Mouse (Mus musculus): ENCODE results near the gene Cdyl2. TPM values are rescaled to one million over a fixed set of nuclear protein-coding genes. Genes with fewer than 3 reads are reported as not detected.

Gene Cdyl2
- total RNA-seq, 2 experiments from 2014 or later: 3.7 to 7.8 TPM

GRCm38 (mm10) chr8:116673052-116673451, 59.7 kb downstream of the Cdyl2 start:
- no peak for ATAC-seq (ENCODE audit: poor library complexity, severe bottlenecking)

DNA sequence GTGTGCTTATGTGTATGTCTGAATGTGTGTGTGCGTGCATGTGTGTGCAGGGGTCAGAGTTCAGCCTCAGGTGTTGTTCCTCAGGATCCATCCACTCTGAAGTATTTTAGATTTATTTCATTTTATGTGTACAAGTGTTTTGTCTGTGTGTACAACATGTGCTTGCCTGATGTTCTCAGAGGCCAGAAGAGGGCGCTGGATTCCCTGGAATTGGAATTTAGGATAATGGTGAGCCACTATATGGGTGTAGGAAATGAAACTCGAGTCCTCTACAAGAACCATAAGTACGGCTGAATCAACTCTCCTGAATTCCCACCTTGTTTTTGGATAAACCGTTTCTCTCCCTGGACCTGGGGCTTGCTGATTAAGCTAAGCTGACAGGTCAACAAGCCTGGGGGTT, 61.2 kb downstream of the Cdyl2 start:
- no peak for ATAC-seq (ENCODE audit: poor library complexity, severe bottlenecking)

DNA sequence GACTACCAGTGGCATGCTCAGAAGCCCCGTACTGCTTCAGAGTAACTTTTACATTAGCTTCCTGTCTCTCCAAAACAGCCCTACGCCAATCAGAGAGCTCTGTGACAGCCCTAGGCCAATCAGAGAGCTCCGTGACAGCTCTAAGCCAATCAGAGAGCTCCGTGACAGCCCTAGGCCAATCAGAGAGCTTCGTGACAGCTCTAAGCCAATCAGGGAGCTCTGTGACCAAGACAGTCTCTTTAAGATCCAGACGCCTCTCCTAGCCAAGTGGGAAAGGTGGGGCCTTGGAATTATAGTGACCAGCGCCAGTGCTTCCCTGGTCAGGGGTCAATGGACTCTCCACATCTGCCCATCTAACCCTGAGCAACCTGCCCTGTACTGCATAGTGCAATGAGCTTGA, 62.2 kb downstream of the Cdyl2 start:
- ATAC-seq (ENCODE audit: poor library complexity, severe bottlenecking): no peak

DNA sequence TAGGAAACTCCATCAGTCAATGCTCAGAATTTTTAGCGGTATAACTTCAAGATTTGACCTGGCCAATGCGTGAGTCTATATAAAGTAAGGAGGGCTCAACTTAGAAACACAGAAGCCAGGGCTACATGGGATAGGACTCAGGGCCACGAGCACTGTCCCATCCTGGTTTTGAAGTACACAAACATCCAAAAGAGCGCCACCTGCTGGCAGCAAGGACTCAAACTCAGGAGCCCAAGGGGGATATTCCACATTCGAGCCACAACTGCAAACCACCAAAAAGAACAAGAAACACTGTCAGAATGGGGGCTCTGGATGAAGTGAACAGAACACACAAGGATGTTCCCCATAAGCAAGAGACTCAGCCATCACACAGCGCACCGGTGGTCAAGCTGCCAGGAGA, 63.8 kb downstream of the Cdyl2 start:
- ATAC-seq (ENCODE audit: poor library complexity, severe bottlenecking): no peak

- no peak for ATAC-seq (ENCODE audit: poor library complexity, severe bottlenecking)
These were observed 65.9 kb downstream of the Cdyl2 start for GRCm38 (mm10) chr8:116666781-116667325.

GRCm38 (mm10) chr8:116661521-116661920, 71.3 kb downstream of the Cdyl2 start:
- no peak for ATAC-seq (ENCODE audit: poor library complexity, severe bottlenecking)

GRCm38 (mm10) chr8:116656811-116657210, 76.0 kb downstream of the Cdyl2 start:
- no peak for ATAC-seq (ENCODE audit: poor library complexity, severe bottlenecking)

DNA sequence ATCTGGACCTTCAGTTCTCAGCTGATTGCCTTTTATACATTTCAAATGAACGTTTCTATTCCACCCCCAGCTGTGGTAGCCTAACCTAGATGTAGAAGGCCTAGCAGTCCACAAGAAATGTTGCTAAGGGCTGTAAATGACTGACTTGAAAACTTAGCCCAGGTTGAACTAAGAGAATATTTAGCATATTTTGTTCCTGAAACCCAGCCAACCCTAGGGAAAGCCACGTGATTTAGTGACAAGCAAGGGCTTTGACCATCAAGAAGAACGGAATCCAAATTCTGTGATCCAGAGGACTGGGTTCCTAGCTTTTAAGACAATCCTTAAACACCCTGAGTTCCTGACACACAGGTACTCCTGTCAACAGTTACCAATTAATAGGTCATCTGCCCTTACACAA, 77.9 kb downstream of the Cdyl2 start:
- no peak for ATAC-seq (ENCODE audit: poor library complexity, severe bottlenecking)

DNA sequence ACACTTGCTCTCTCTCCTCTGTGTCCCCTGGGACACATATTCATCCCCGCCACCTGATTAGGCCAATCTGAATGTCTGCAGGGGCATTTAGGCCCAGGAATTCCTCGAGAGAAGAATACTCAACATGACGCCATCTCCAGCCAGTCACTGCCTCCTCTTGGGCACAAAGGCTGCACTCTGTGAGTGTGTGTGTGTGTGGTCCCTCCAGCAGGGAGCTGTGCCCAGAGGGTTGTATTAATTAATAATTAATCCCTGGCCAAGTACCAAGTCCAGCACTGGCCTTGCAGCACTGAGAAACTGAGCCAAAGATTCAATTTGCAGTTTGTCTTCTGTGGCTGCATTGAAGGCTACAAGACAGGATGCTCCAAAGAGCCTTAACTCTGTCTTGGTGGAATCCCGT, 79.8 kb downstream of the Cdyl2 start:
- ATAC-seq (ENCODE audit: poor library complexity, severe bottlenecking): no peak

DNA sequence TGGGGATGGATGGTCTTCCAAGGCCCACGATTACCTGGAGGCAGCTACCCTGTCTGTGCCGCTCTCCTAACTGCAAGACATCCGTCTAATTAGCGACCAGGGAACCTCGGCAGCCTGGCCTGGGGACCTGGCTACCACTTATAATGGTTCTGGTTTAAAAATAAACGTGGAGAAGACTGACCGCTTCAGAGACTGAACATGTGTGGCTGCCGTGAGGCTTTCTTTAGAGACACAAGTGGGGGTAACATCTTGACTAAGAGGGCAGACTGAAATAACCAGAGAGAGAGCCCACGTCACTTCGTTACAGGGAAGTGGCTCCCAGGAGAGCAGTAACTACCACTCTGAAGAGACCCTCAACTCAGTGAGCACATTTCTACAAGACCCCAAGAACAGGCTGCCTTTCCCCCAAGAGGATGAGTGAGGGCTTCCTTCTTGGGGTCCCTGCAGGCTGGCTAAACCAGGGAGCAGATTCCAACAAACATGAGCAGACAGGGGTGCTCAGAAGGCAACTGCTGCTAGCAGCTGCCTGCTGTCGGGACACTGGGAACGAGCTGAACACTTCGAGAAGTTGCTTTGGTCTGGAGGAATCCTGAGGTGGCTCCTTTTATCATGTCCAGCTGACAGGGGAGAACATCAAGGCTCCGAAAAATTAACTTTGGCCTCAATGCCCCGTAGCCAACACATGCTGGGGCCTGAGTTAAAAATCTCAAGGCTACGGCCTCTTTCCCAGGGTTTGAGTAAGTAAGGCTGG, 82.6 kb downstream of the Cdyl2 start:
- ATAC-seq (ENCODE audit: poor library complexity, severe bottlenecking): no peak

- ATAC-seq (ENCODE audit: poor library complexity, severe bottlenecking): peak; percentile 63
These were observed 87.4 kb downstream of the Cdyl2 start for GRCm38 (mm10) chr8:116645376-116645775.

GRCm38 (mm10) chr8:116640925-116641324, 91.9 kb downstream of the Cdyl2 start:
- ATAC-seq (ENCODE audit: poor library complexity, severe bottlenecking): no peak

DNA sequence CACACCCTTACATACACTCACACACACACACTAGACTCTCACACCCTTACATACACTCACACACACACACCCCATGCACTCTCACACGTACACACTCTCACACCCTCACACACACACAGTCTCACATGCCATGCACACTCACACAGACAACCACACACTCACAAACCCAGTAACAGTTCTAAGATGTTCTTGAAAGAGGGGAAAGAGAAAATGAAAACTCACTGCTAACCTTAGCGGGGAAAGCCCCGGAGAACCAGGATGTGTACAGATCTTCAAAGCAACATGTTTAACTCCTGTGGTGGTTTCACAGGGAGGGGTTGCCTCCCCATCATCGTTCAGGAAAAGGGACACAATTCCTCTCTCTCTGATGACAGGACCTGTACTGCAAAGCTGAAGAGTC, 94.8 kb downstream of the Cdyl2 start:
- no peak for ATAC-seq (ENCODE audit: poor library complexity, severe bottlenecking)

GRCm38 (mm10) chr8:116637193-116637592, 95.6 kb downstream of the Cdyl2 start:
- ATAC-seq (ENCODE audit: poor library complexity, severe bottlenecking): no peak

GRCm38 (mm10) chr8:116636396-116636795, 96.4 kb downstream of the Cdyl2 start:
- no peak for ATAC-seq (ENCODE audit: poor library complexity, severe bottlenecking)

GRCm38 (mm10) chr8:116635972-116636371, 96.8 kb downstream of the Cdyl2 start:
- ATAC-seq (ENCODE audit: poor library complexity, severe bottlenecking): peak; percentile 72

GRCm38 (mm10) chr8:116635261-116635660, 97.5 kb downstream of the Cdyl2 start:
- ATAC-seq (ENCODE audit: poor library complexity, severe bottlenecking): peak; percentile 56

DNA sequence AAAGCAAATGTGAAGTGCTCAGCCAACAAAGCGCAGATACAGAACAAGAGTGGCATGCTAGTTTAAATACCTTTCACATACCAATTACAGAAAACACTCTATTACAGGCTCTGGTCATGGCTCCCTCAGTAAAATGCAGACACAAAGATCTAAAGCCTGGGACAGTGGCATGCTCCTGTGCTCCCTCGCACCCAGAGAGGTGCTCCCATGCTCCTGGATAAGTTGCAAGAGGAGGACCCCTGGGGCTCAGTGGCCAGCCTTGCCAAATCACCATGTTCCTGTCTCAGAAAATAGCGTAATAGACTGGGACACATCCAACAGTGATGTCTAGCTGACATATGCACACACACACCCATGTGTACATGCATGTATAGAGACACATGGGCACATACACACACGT, 98.4 kb downstream of the Cdyl2 start:
- ATAC-seq (ENCODE audit: poor library complexity, severe bottlenecking): no peak

GRCm38 (mm10) chr8:116633470-116634150, 99.2 kb downstream of the Cdyl2 start:
- peak; percentile 41 for ATAC-seq (ENCODE audit: poor library complexity, severe bottlenecking)

DNA sequence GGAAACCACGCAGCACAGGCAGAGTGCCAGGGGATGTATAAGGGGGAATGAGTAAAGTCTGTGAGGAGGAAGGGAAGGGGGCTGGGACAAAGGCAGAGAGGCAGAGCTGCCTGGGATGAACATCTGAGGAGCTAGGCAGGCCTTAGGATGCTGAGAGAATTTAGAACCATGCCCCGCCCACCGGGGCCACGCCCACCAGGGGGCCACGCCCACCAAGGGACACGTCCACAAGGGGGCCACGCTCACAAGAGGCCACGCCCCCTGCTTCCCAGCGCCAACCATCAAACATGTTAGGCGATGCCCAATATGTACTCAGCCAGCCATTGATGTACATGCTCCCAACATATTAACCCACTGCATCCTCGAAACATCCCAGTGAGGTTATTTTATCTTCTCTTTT, 102.7 kb downstream of the Cdyl2 start:
- ATAC-seq (ENCODE audit: poor library complexity, severe bottlenecking): no peak

- ATAC-seq (ENCODE audit: poor library complexity, severe bottlenecking): peak; percentile 38
These were observed 103.8 kb downstream of the Cdyl2 start for GRCm38 (mm10) chr8:116628975-116629374.

GRCm38 (mm10) chr8:116627854-116628479, 104.8 kb downstream of the Cdyl2 start:
- ATAC-seq (ENCODE audit: poor library complexity, severe bottlenecking): peak; percentile 90

Data from megakaryocyte, adult 5-6 weeks (primary cell).